Mouse (Mus musculus) lung, adult 2 months (tissue): ENCODE measurements around the gene Cenpe.

ENCODE experiments used
- CTCF ChIP-seq: fragments of 200-500 bp; IDR thresholded peaks from 2 replicates; pipeline ENCODE4 v1.5.1; 2011; ENCODE audit warnings: mild to moderate bottlenecking, low read length, control low read depth; ENCODE audit not compliant: insufficient read depth
- POLR2A ChIP-seq: fragments of 200-500 bp; IDR thresholded peaks from 2 replicates; pipeline ENCODE4 v1.6.1; 2011; ENCODE audit warnings: low read depth, mild to moderate bottlenecking, control low read depth, low read length, borderline replicate concordance; ENCODE audit errors: extremely low read depth

DNA sequence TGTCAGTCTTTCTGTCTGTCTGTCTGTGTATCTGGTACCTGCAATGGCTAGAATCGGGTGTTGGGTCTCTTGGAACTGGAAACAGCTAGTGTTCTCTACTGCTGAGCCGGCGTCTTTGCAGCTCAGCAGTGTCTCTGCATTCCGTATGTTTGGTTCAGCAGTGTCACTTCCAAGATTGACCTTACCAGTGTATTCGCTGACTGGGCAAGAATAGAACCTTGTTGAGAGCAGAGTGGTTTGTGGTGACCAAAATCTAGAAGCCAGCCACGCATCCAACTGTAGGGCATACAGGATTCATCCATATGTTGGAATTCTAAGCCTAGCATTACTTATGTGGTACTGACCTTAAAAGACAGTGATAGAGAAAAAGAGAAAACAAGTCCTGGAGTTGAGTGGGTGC, 39.5 kb downstream of the Cenpe start:
- TF ChIP-seq CTCF (no peak), POLR2A (no peak)
